Mouse (Mus musculus): Measurements from ENCODE around the gene Myef2. TPM values are rescaled to one million over a fixed set of nuclear protein-coding genes. Genes with fewer than 3 reads are reported as not detected.
"Not testable (repeated sequence)": the region's sequence is repeated elsewhere in the genome, so short reads cannot be mapped to it uniquely, and the experiment has no call there.

Myef2 gene
- polyA plus RNA-seq, 1 experiment from 2014 or later = 259 TPM

DNA sequence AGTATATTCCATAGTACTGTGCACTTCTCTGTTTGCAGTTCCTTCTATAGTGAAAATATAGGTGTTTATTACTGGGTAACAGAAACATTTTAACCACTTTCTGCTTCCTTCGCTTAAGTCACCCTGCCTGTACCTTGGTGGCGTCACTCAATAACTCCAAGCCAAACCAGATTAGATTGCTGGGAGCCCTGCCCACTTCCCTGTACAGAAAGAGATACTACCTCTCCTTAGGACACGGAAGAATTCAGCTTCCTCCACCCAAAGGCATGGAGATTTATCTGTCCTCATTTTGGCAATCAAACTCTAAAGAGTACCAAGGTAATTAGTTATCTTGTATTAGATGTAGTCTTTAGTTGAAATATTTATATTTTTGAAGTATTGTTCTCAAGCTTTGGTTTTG is 3.3 kb upstream of the Myef2 start:
- H3K4me2 ChIP-seq (ENCODE audit: low read length) = no peak overlapping the region
- peaks cover 3% of the 10 kb centered on the region; the same call in 1 of the 2 replicates for H3K4me1 ChIP-seq (ENCODE audit: control insufficient read depth, insufficient read depth, low read length)
- 81% methylated on average over 3 of the region's 3 CpGs for WGBS
- H3K9ac ChIP-seq (ENCODE audit: low read length) = no peak overlapping the region
- no peak overlapping the region for H3K4me3 ChIP-seq (ENCODE audit: low read depth, low read length)
- H3K27me3 ChIP-seq (replicated peaks; ENCODE audit: control insufficient read depth, insufficient read depth, low read length) = no peaks in the 10 kb centered on the region
- no peak overlapping the region for H3K27ac ChIP-seq (ENCODE audit: low read depth, low read length)
- no peaks in the 10 kb centered on the region for H3K36me3 ChIP-seq (ENCODE audit: control insufficient read depth, insufficient read depth, low read length)
- no peak for ATAC-seq
- DNase-seq (ENCODE audit: low spot score) = no peak
- no peaks in the 10 kb centered on the region for H3K9me3 ChIP-seq (replicated peaks; ENCODE audit: control insufficient read depth, low read length)

DNA sequence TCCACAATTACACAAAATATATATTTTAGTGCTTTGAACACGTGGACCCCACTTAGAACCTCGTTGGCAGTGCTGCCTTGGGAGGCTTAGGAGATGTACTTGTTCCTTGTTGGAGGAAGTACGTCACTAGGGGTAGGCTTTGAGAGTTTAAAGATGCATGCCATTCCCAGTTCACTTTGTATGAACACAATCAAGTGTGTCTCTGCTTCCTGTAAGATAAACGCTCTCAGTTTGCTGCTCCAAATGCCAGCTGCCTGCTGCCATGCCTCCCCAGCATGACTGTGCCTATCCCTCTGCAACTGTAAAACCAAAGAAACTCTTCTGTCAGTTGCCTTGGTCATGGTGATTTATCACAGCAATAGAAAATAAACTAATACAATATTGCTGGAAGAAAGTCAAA is 2.4 kb upstream of the Myef2 start:
- Histone ChIP-seq H3K9me3 (replicated peaks; ENCODE audit: control insufficient read depth, low read length) (no peaks in the 10 kb centered on the region), H3K4me3 (ENCODE audit: low read depth, low read length) (no peak overlapping the region), H3K4me2 (ENCODE audit: low read length) (no peak overlapping the region), H3K27me3 (replicated peaks; ENCODE audit: control insufficient read depth, insufficient read depth, low read length) (no peaks in the 10 kb centered on the region), H3K4me1 (ENCODE audit: control insufficient read depth, insufficient read depth, low read length) (peaks cover 12% of the 10 kb centered on the region), H3K27ac (ENCODE audit: low read depth, low read length) (no peak overlapping the region), H3K9ac (ENCODE audit: low read length) (no peak overlapping the region), H3K36me3 (ENCODE audit: control insufficient read depth, insufficient read depth, low read length) (no peaks in the 10 kb centered on the region)
- DNase-seq (ENCODE audit: low spot score) = no peak
- WGBS = 45% methylated on average over 4 of the region's 4 CpGs
- no peak for ATAC-seq

GRCm38 (mm10) chr2:125122624-125123476 is 611 bp downstream of the Myef2 start:
- peak overlapping the region; percentile 98 for H3K9ac ChIP-seq (ENCODE audit: low read length)
- H3K36me3 ChIP-seq (ENCODE audit: control insufficient read depth, insufficient read depth, low read length) = no peaks in the 10 kb centered on the region
- peak overlapping the region; percentile 95 for H3K27ac ChIP-seq (ENCODE audit: low read depth, low read length)
- DNase-seq (ENCODE audit: low spot score) = peak; percentile 63
- no peaks in the 10 kb centered on the region for H3K9me3 ChIP-seq (replicated peaks; ENCODE audit: control insufficient read depth, low read length)
- H3K4me3 ChIP-seq (ENCODE audit: low read depth, low read length) = peak overlapping the region; percentile 80
- WGBS = under 1% methylated on average over 47 of the region's 59 CpGs
- peaks cover 16% of the 10 kb centered on the region for H3K4me1 ChIP-seq (ENCODE audit: control insufficient read depth, insufficient read depth, low read length)
- H3K4me2 ChIP-seq (ENCODE audit: low read length) = peak overlapping the region; percentile 85
- peak; percentile 76 for ATAC-seq
- no peaks in the 10 kb centered on the region for H3K27me3 ChIP-seq (replicated peaks; ENCODE audit: control insufficient read depth, insufficient read depth, low read length)

- peaks cover 16% of the 10 kb centered on the region for H3K4me1 ChIP-seq (ENCODE audit: control insufficient read depth, insufficient read depth, low read length)
- peak overlapping the region; percentile 95; the same call in 1 of the 2 replicates for H3K27ac ChIP-seq (ENCODE audit: low read depth, low read length)
- H3K4me2 ChIP-seq (ENCODE audit: low read length) = peak overlapping the region; percentile 85
- no peaks in the 10 kb centered on the region for H3K27me3 ChIP-seq (replicated peaks; ENCODE audit: control insufficient read depth, insufficient read depth, low read length)
- H3K9ac ChIP-seq (ENCODE audit: low read length) = peak overlapping the region; percentile 98
- DNase-seq (ENCODE audit: low spot score) (peak; percentile 62), ATAC-seq (peak; percentile 21; the same call in 1 of the 2 replicates)
- 4% methylated on average over 4 of the region's 4 CpGs for WGBS
- no peaks in the 10 kb centered on the region for H3K9me3 ChIP-seq (replicated peaks; ENCODE audit: control insufficient read depth, low read length)
- H3K36me3 ChIP-seq (ENCODE audit: control insufficient read depth, insufficient read depth, low read length) = no peaks in the 10 kb centered on the region
- H3K4me3 ChIP-seq (ENCODE audit: low read depth, low read length) = peak overlapping the region; percentile 80
Measured at GRCm38 (mm10) chr2:125122288-125122623, 1.2 kb downstream of the Myef2 start.

GRCm38 (mm10) chr2:125119381-125120110 is 3.9 kb downstream of the Myef2 start:
- Histone ChIP-seq H3K4me1 (ENCODE audit: control insufficient read depth, insufficient read depth, low read length) (peaks cover 16% of the 10 kb centered on the region), H3K4me3 (ENCODE audit: low read depth, low read length) (no peak overlapping the region), H3K27me3 (replicated peaks; ENCODE audit: control insufficient read depth, insufficient read depth, low read length) (no peaks in the 10 kb centered on the region), H3K27ac (ENCODE audit: low read depth, low read length) (no peak overlapping the region), H3K36me3 (ENCODE audit: control insufficient read depth, insufficient read depth, low read length) (peaks cover 17% of the 10 kb centered on the region), H3K9me3 (replicated peaks; ENCODE audit: control insufficient read depth, low read length) (no peaks in the 10 kb centered on the region), H3K4me2 (ENCODE audit: low read length) (no peak overlapping the region), H3K9ac (ENCODE audit: low read length) (no peak overlapping the region)
- ATAC-seq (no peak), DNase-seq (ENCODE audit: low spot score) (no peak)
- WGBS = 81% methylated on average over 6 of the region's 6 CpGs

- peaks cover 44% of the 10 kb centered on the region for H3K36me3 ChIP-seq (ENCODE audit: control insufficient read depth, insufficient read depth, low read length)
- not testable (repeated sequence) for H3K27me3 ChIP-seq (replicated peaks; ENCODE audit: control insufficient read depth, insufficient read depth, low read length); H3K4me2 ChIP-seq (ENCODE audit: low read length); DNase-seq (ENCODE audit: low spot score); H3K9me3 ChIP-seq (replicated peaks; ENCODE audit: control insufficient read depth, low read length); H3K4me3 ChIP-seq (ENCODE audit: low read depth, low read length); H3K4me1 ChIP-seq (ENCODE audit: control insufficient read depth, insufficient read depth, low read length); H3K27ac ChIP-seq (ENCODE audit: low read depth, low read length); H3K9ac ChIP-seq (ENCODE audit: low read length); ATAC-seq
- 64% methylated on average over 4 of the region's 4 CpGs for WGBS
Measured at GRCm38 (mm10) chr2:125106536-125106935, 16.9 kb downstream of the Myef2 start.

GRCm38 (mm10) chr2:125104491-125104890 is 19.0 kb downstream of the Myef2 start:
- H3K9me3 ChIP-seq (replicated peaks; ENCODE audit: control insufficient read depth, low read length); H3K9ac ChIP-seq (ENCODE audit: low read length); ATAC-seq; DNase-seq (ENCODE audit: low spot score); H3K4me3 ChIP-seq (ENCODE audit: low read depth, low read length); H3K4me1 ChIP-seq (ENCODE audit: control insufficient read depth, insufficient read depth, low read length); H3K27ac ChIP-seq (ENCODE audit: low read depth, low read length); H3K27me3 ChIP-seq (replicated peaks; ENCODE audit: control insufficient read depth, insufficient read depth, low read length); H3K4me2 ChIP-seq (ENCODE audit: low read length): not testable (repeated sequence)
- peaks cover 58% of the 10 kb centered on the region for H3K36me3 ChIP-seq (ENCODE audit: control insufficient read depth, insufficient read depth, low read length)
- 98% methylated on average over 13 of the region's 13 CpGs for WGBS

- H3K9ac ChIP-seq (ENCODE audit: low read length); H3K4me1 ChIP-seq (ENCODE audit: control insufficient read depth, insufficient read depth, low read length); H3K4me3 ChIP-seq (ENCODE audit: low read depth, low read length); H3K4me2 ChIP-seq (ENCODE audit: low read length); H3K27ac ChIP-seq (ENCODE audit: low read depth, low read length); H3K27me3 ChIP-seq (replicated peaks; ENCODE audit: control insufficient read depth, insufficient read depth, low read length); DNase-seq (ENCODE audit: low spot score); H3K9me3 ChIP-seq (replicated peaks; ENCODE audit: control insufficient read depth, low read length); ATAC-seq: not testable (repeated sequence)
- H3K36me3 ChIP-seq (ENCODE audit: control insufficient read depth, insufficient read depth, low read length) = peaks cover 55% of the 10 kb centered on the region
- WGBS = 98% methylated on average over 3 of the region's 3 CpGs
Measured at GRCm38 (mm10) chr2:125092123-125092522, 31.3 kb downstream of the Myef2 start.

GRCm38 (mm10) chr2:125088757-125089156 is 34.7 kb downstream of the Myef2 start:
- Histone ChIP-seq H3K4me3 (ENCODE audit: low read depth, low read length) (no peak overlapping the region), H3K36me3 (ENCODE audit: control insufficient read depth, insufficient read depth, low read length) (peaks cover 58% of the 10 kb centered on the region), H3K9me3 (replicated peaks; ENCODE audit: control insufficient read depth, low read length) (no peaks in the 10 kb centered on the region), H3K27ac (ENCODE audit: low read depth, low read length) (no peak overlapping the region), H3K4me1 (ENCODE audit: control insufficient read depth, insufficient read depth, low read length) (no peaks in the 10 kb centered on the region), H3K27me3 (replicated peaks; ENCODE audit: control insufficient read depth, insufficient read depth, low read length) (no peaks in the 10 kb centered on the region), H3K9ac (ENCODE audit: low read length) (no peak overlapping the region), H3K4me2 (ENCODE audit: low read length) (no peak overlapping the region)
- DNase-seq (ENCODE audit: low spot score) (no peak), ATAC-seq (no peak)
- WGBS = 93% methylated on average over 7 of the region's 7 CpGs
